Mouse (Mus musculus) left cerebral cortex, postnatal 25 days (tissue): ENCODE data around the gene Rab14. TPM values are rescaled to one million over a fixed set of nuclear protein-coding genes. Genes with fewer than 3 reads are reported as not detected.

Experiments
- DNase-seq, 2 experiments: peaks; one replicate each; pipeline ENCODE4 v3.0.0; 2022; ENCODE audit warnings: low spot score in 2 of 2, mixed read lengths in 1 of 2
- intact Hi-C: fragments of 180-260 bp; cut with DNase I; formaldehyde crosslinking; loops from one replicate; pipeline ENCODE4 v1.15.1; 2025
- total RNA-seq, 2 experiments: library from RNA; stranded (reverse); gene quantifications; 2 replicates each; pipeline ENCODE4 v1.2.3; 2021

Gene Rab14
- total RNA-seq, 2 experiments from 2014 or later: 235 to 237 TPM

GRCm38 (mm10) chr2:35160206-35160605 lies 40.7 kb downstream of the Rab14 start:
- intact Hi-C loops: no loop called here
- DNase-seq: no peak

- DNase-seq: no peak
- intact Hi-C loops: no loop called here
Observed at GRCm38 (mm10) chr2:35158358-35158757, 42.6 kb downstream of the Rab14 start.

- no peak for DNase-seq
- intact Hi-C loops: no loop called here
Observed at GRCm38 (mm10) chr2:35157836-35158235, 43.1 kb downstream of the Rab14 start.

GRCm38 (mm10) chr2:35156985-35157384 lies 43.9 kb downstream of the Rab14 start:
- no peak for DNase-seq
- intact Hi-C loops: no loop called here

GRCm38 (mm10) chr2:35153844-35154554 lies 46.9 kb downstream of the Rab14 start:
- intact Hi-C loops: no loop called here
- DNase-seq: no peak

- no peak for DNase-seq
- intact Hi-C loops: no loop called here
Observed at GRCm38 (mm10) chr2:35153179-35153578, 47.7 kb downstream of the Rab14 start.

GRCm38 (mm10) chr2:35151303-35151882 lies 49.5 kb downstream of the Rab14 start:
- DNase-seq: no peak
- intact Hi-C loops: no loop called here

- no peak for DNase-seq
- intact Hi-C loops: no loop called here
Observed at GRCm38 (mm10) chr2:35148806-35149205, 52.1 kb downstream of the Rab14 start.

- no peak for DNase-seq
- intact Hi-C loops: no loop called here
Observed at GRCm38 (mm10) chr2:35141673-35142072, 59.2 kb downstream of the Rab14 start.

GRCm38 (mm10) chr2:35138576-35138975 lies 62.3 kb downstream of the Rab14 start:
- no peak for DNase-seq
- intact Hi-C loops: no loop called here

GRCm38 (mm10) chr2:35133891-35134290 lies 67.0 kb downstream of the Rab14 start:
- intact Hi-C loops: no loop called here
- DNase-seq: no peak

GRCm38 (mm10) chr2:35132662-35133055 lies 68.3 kb downstream of the Rab14 start:
- intact Hi-C loops: no loop called here

GRCm38 (mm10) chr2:35131991-35132661 lies 68.8 kb downstream of the Rab14 start:
- intact Hi-C loops: no loop called here
- DNase-seq: peak; percentile 95 to 98

More at GRCm38 (mm10) chr2:35132662-35133055, 68.3 kb downstream of the Rab14 start:
- no peak for DNase-seq

GRCm38 (mm10) chr2:35131491-35131890 lies 69.4 kb downstream of the Rab14 start:
- intact Hi-C loops: no loop called here
- DNase-seq: no peak

Other genes starting within 250 kb of the Rab14 start
- gene Traf1, start 239.3 kb downstream of the Rab14 start, total RNA-seq: 1 to 10 TPM in 1 of 2 experiments, under 1 TPM in 1; 0.57 to 2.1 TPM
- gene Hc, start 139.7 kb downstream of the Rab14 start, total RNA-seq: under 1 TPM; 0.09 to 0.23 TPM
- gene AI182371, start 99.6 kb downstream of the Rab14 start, total RNA-seq: under 1 TPM in 1 of 2 experiments, not detected in 1; 0.41 TPM
- gene Cntrl, start 91.6 kb downstream of the Rab14 start, total RNA-seq: 1 to 10 TPM; 7.1 to 8.6 TPM
- 10 to 100 TPM; 63.5 to 75.4 TPM for gene Gsn, start 55.3 kb upstream of the Rab14 start, total RNA-seq
- 1 to 10 TPM; 8.3 to 9.1 TPM for gene Stom, start 135.9 kb upstream of the Rab14 start, total RNA-seq
- gene 4930568D16Rik, start 166.6 kb upstream of the Rab14 start, total RNA-seq: not detected
- not detected for gene 4930402F06Rik, start 196.1 kb upstream of the Rab14 start, total RNA-seq